Mouse (Mus musculus) gastrocnemius, postnatal 10 days (tissue): Measurements from ENCODE around the gene Akap1. TPM values are rescaled to one million over a fixed set of nuclear protein-coding genes. Genes with fewer than 3 reads are reported as not detected.

ENCODE experiments used
- DNase-seq: peaks from one replicate; pipeline ENCODE4 v3.0.0; 2021; ENCODE audit warnings: mixed read lengths
- total RNA-seq, 2 experiments: library from RNA; stranded (reverse); gene quantifications; 2 replicates each; pipeline ENCODE4 v1.2.3; 2021

Gene Akap1
- total RNA-seq, 2 experiments from 2014 or later: 66.9 to 77.5 TPM

DNA sequence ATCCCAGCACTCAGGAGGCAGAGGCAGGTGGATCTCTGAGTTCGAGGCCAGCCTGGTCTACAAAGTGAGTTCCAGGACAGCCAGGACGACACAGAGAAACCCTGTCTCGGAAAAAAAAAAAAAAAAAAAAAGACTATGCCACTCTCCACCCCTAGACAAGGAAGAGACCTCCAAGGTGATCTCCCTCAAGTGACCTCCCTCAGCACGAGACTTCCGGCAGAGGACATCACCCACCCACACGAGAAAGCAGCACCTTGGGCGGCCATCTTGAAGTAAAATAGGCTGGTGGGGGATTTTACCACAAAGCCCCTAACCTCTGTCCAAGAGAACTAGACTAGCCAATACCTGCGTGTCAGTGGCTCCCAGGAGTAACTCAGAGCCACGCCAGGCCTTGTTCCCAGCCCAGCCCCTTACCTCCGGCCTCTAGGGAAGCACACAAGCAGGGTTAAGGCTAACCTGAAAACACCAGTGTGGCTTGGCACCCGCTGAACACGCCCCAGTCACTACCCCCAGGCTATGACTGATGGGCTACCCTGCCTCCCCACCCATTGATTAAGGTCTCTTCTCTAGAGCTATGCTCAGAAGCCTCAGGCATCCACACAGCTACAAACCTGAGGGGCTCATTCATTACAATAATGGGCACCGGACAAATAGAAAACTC, 21.9 kb downstream of the Akap1 start:
- no peak for DNase-seq

- no peak for DNase-seq
Measured at GRCm38 (mm10) chr11:88841406-88841805, 23.0 kb downstream of the Akap1 start.

- DNase-seq: no peak
Measured at GRCm38 (mm10) chr11:88840724-88841350, 23.5 kb downstream of the Akap1 start.

GRCm38 (mm10) chr11:88840292-88840691, 24.1 kb downstream of the Akap1 start:
- DNase-seq: no peak

DNA sequence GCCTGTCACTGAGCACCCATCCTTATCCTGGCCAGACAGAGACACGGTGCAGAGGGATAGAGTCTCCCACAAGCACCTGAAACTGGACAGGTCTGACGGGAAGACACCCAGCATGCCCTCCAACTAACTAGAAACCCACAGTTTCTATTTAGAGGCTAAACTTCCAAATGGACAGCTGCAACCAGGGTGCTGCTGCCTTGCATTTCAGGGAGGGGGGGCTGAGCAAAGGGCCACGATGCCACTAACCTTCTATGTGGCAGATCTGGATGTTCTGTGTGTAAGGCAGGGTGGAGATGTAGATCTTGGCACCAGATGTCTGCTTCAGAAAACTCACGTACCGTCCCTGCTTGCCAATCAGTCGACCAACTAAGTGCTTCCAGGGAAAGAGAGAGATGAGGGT, 25.0 kb downstream of the Akap1 start:
- peak; percentile 1 for DNase-seq

- peak; percentile 8 for DNase-seq
Measured at GRCm38 (mm10) chr11:88838630-88839029, 25.8 kb downstream of the Akap1 start.

GRCm38 (mm10) chr11:88834606-88835005, 29.8 kb downstream of the Akap1 start:
- no peak for DNase-seq

GRCm38 (mm10) chr11:88834134-88834533, 30.3 kb downstream of the Akap1 start:
- DNase-seq: no peak

DNA sequence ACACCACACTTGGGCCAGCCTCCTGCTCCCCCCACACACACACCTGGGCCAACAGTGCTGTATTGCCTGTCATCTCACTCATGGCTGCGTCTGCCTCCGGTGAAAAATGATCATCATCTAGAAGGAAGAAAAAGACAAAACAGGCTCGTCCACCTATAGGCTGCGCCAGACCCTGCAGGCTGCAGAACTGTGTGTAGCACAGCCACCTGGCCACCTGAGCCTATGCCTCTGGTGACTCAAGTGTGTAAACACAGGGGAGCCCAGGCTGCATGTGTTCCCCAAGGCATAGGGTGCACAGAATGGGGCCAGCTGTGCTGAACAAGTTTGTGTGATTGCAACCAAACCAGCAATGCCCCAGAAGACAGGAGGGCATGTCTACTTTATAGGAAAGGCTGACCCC, 31.3 kb downstream of the Akap1 start:
- DNase-seq: no peak

- no peak for DNase-seq
Measured at GRCm38 (mm10) chr11:88830257-88830804, 34.1 kb downstream of the Akap1 start.

- no peak for DNase-seq
Measured at GRCm38 (mm10) chr11:88828528-88828927, 35.9 kb downstream of the Akap1 start.

DNA sequence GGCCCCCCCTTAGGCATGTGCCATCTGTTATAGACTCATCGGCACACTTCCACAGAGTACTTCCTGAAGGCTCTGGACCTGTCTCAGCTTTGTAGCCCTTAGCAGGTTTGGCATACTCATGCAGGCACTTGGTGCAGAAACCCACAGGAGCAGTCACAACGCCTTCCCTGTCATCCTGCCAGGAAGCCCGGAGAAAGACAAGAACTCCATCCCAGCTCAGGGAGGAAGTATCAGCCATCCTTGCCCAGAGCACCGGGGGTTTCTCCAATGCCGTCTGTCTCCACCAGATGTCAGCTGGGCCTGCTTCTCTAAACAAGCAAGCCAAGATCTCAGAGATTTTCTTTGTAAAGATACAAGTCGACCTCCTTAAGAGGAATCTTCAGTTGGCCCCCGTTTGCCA, 38.5 kb downstream of the Akap1 start:
- no peak for DNase-seq

- DNase-seq: peak; percentile 53
Measured at GRCm38 (mm10) chr11:88822991-88823390, 41.4 kb downstream of the Akap1 start.

DNA sequence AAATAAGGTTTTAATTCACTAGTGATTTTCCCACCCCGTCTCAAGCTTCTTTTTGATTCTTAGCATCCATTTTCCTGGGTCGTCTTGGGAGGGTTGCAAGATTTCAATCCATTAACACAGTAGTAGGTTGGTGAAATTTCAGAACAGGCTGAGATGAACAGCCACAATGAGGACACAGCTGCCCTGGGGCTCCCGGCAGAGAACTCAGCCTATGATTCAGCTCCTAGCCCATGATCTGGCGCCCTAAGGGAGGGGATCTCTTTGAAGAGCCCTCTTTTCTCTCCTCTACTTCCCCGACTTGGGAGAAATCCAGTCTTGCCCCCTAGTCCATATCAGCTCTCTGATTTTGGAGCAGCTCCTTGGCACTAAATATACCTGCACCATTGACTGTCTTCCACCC, 41.9 kb downstream of the Akap1 start:
- DNase-seq: no peak

DNA sequence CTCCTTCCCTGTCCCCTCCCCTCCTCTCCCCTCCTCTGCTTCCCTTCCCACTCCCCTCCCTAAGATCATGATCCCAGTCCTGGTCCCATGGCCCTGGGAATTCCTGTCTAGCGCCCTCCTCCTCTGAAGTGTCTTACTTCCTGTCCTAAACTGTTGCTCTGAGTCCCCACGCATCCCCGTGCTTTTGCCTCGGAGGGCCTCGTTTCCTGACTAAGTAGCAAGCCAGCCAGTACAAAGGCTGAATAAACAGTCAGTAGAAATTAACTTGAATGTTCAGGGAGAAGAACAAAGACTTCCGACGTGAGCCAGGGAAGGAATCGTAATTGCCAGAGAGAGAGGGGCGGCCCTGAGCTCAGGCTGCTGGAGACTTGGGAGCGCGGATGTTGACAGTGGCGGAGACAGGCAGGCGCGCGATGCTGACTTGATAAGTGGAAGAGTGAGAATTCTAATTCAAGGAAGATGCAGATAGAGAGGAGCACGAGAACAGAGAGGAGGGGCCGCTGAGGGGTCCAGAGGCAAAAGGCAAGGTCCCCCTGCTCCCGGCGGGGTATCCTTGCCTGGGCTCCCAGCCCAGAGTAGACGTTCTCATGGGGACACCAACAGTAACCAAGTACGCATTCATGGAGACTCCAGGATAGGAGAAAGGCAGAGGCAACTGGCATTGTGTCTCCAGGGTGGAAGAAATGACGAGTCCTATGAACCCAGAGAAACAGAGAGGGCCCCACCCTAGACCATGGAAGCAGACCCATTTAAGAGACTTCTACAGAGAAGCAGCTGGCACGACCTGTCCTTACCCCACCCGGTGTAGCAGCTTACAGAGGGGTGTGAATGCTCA, 43.4 kb downstream of the Akap1 start:
- no peak for DNase-seq

DNA sequence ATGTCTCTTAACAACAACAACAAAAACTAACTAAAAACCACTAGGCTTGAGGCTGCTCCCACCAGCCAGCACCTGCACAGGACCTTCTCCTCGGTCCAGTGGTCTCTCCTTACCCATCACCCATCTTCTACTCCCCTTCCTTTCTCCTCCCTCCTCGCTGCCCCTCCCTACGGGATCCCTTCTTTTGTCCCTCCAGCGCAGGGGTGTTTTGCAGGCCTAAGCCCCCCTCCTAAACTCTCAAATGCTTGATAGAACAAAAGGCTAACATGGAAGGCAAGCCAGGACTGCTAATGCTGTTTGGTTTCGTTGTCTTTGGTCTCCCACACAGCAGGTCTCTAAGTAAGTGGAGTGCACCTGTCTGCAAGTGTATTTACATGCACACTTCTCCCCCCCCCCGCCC, 44.1 kb downstream of the Akap1 start:
- no peak for DNase-seq

- no peak for DNase-seq
Measured at GRCm38 (mm10) chr11:88817061-88817460, 47.3 kb downstream of the Akap1 start.

GRCm38 (mm10) chr11:88803231-88804010, 61.0 kb downstream of the Akap1 start:
- DNase-seq: no peak

DNA sequence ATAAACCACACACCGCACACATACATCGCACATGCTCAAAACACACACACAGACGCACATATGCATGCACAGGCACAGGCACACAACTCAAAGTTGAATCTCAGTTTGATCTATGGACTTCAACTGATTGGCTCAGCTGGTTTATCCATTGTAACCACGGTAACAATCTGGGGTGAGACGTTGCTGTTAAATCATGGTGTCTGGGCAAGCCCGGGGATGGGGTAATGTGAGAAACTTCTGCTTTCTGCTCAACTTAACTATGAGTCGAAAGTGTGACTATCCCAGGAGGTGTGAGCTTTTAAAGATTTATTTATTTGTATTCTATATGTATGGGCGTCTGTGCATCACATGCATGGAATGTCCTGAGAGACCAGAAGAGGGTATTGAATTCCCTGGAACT, 68.2 kb downstream of the Akap1 start:
- no peak for DNase-seq

GRCm38 (mm10) chr11:88789893-88790292, 74.5 kb downstream of the Akap1 start:
- DNase-seq: no peak

DNA sequence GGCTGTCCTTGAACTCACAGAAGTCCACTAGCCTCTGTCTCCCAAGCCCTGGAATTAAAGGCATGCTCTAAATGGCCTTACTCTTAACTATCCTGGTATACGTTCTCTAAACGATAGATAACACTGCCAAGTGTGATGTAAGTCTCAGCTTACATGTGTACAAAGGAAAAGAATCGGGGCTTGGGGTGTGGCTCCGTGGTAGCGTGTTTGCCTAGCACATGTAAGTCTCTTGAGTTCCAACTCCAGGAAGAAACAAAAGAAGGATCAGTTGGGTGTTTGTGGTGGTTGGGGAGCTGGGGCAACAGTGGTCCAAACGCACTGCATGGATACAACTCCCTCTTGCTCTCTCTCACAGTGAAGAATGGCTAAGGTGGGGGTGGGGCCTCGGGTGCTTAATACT, 77.6 kb downstream of the Akap1 start:
- DNase-seq: no peak

DNA sequence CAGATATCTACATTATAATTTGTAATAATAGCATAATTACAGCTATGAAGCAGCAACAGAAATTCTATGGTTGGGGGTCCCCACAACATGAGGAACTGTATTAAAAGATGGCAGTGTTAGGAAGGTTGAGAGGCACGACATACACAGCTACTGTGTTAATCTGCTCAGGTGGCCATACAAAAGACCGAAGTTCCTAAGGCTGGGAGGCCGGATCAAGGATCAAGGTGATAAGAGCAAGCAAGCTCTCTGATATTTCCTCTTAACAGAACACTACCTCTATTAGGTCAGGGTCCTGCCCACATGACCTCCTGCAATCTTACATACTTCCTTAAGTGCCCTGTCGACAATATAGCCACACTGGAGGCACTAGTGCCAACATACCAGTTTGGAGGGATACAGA, 80.9 kb downstream of the Akap1 start:
- DNase-seq: no peak
